In the genomic region with DNA sequence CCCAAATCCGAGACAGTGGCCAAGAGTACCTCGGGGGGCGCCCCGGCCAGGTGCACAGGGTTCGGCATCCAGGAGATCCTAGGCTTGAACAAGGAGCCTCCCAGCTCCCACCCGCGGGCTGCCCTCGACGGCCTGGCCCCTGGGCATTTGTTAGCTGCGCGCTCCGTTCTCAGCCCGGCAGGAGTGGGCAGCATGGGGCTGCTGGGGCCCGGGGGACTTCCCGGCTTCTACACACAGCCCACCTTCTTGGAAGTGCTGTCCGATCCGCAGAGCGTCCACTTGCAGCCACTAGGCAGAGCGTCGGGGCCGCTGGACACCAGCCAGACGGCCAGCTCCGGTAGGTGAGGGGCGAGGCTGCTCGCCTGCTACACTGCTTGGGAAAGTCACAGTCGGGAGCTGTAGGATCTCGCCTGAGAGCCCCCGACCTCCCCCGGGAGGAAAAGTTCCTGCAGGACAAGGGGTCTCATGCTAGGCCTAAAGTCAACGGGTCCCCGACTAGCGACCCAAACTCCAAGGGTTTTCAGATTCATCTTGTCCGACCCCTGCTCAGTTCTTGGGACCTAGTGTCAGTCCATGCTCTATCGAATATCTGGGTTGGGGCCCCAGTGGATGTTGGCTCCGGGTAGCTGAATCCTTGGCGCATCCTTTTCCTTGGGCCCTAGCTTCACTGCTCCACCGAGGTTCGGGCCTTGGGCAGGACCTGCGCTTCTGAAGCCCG, we compare ENCODE assay signal across 13 mouse cellular contexts. TPM values are rescaled to one million over a fixed set of nuclear protein-coding genes. Genes with fewer than 3 reads are reported as not detected.
DNase-seq lines count a peak whose midpoint lies in the region; ATAC-seq and TF ChIP-seq lines count a peak whose summit lies in the region.
"Had no signal": no experiment of that assay in that cellular context is flagged by ENCODE, and none has a peak within 500 bp of the region (broad histone marks: within the 10 kb centered on the region; RNA-seq: fewer than 3 reads in every experiment).

No protein-coding gene starts in this region.

- no peak for DNase-seq in heart, postnatal 14 days
- DNase-seq in brain, embryonic 14.5 days (ENCODE audit: low read depth), result peak; percentile 19
- peak; percentile 58 for DNase-seq in hindbrain, embryonic 10.5 days (ENCODE audit: low spot score)
- DNase-seq in adrenal gland, adult 2 months, result no peak
- DNase-seq in right cerebral cortex, postnatal 4 days, result no peak
- DNase-seq: adrenal gland, postnatal 36 days; kidney, adult 11 months; spleen, adult 18-20 months had no signal

- peaks cover 4 to 20% of the 10 kb centered on the region in 2 experiments; a peak in 3 of 4 replicates for H3K4me1 ChIP-seq in heart, embryonic 14.5 days (ENCODE audit: control insufficient read depth in 2 of 2, insufficient read depth in 2 of 2, low read length in 2 of 2)
- peaks cover 29% of the 10 kb centered on the region for H3K4me1 ChIP-seq in hindbrain, embryonic 10.5 days (replicated peaks)
- peaks cover 24% of the 10 kb centered on the region; the same call in 1 of the 2 replicates for H3K4me1 ChIP-seq in midbrain, embryonic 15.5 days
- H3K4me1 ChIP-seq: liver, embryonic 12.5 days had no signal

- H3K4me2 ChIP-seq in heart, embryonic 14.5 days (ENCODE audit: low read length), result peak overlapping the region; percentile 39
- H3K4me2 ChIP-seq in midbrain, embryonic 15.5 days, result peak overlapping the region; percentile 21; the same call in 1 of the 2 replicates
- H3K4me2 ChIP-seq: liver, embryonic 12.5 days had no signal

- under 1% methylated on average over 38 of the region's 40 CpGs for WGBS in heart, embryonic 14.5 days
- under 1% methylated on average over 40 of the region's 40 CpGs for WGBS in hindbrain, embryonic 10.5 days
- WGBS in midbrain, embryonic 15.5 days, result 1% methylated on average over 40 of the region's 40 CpGs

- no peak overlapping the region for H3K27ac ChIP-seq in heart, embryonic 14.5 days (replicated peaks in 1 of 2; ENCODE audit: control insufficient read depth in 1 of 2, insufficient read depth in 1 of 2, low read depth in 2 of 2, low read length in 2 of 2)
- no peak overlapping the region for H3K27ac ChIP-seq in hindbrain, embryonic 10.5 days
- H3K27ac ChIP-seq in midbrain, embryonic 15.5 days, result no peak overlapping the region
- H3K27ac ChIP-seq: liver, embryonic 12.5 days had no signal

- peak overlapping the region in 1 of 2 experiments; percentile 30; a peak in 2 of 4 replicates for H3K4me3 ChIP-seq in heart, embryonic 14.5 days (ENCODE audit: control insufficient read depth in 1 of 2, insufficient read depth in 1 of 2, low read depth in 1 of 2, low read length in 2 of 2)
- peak overlapping the region; percentile 35 for H3K4me3 ChIP-seq in hindbrain, embryonic 10.5 days
- H3K4me3 ChIP-seq in midbrain, embryonic 15.5 days, result no peak overlapping the region
- H3K4me3 ChIP-seq: liver, embryonic 12.5 days; myocyte had no signal

- no peak for TF ChIP-seq POLR2A in brain, embryonic 14.5 days (IDR thresholded peaks at IDR 0.05; ENCODE audit: borderline replicate concordance, extremely low read depth, insufficient read depth, insufficient read length, poor library complexity, severe bottlenecking)

- no peak for TF ChIP-seq CTCF in brain, embryonic 14.5 days (IDR thresholded peaks at IDR 0.05; ENCODE audit: borderline replicate concordance, extremely low read depth, insufficient read depth, insufficient read length)

- intact Hi-C loops in heart, postnatal 14 days (cut with DNase I), result no loop called here

- H3K36me3 ChIP-seq in heart, embryonic 14.5 days (ENCODE audit: control insufficient read depth, insufficient read depth, low read length), result no peaks in the 10 kb centered on the region
- no peaks in the 10 kb centered on the region for H3K36me3 ChIP-seq in hindbrain, embryonic 10.5 days
- no peaks in the 10 kb centered on the region for H3K36me3 ChIP-seq in midbrain, embryonic 15.5 days (replicated peaks)
- H3K36me3 ChIP-seq: liver, embryonic 12.5 days had no signal

- no peaks in the 10 kb centered on the region for H3K9me3 ChIP-seq in heart, embryonic 14.5 days (ENCODE audit: control insufficient read depth, low read length)
- H3K9me3 ChIP-seq in hindbrain, embryonic 10.5 days, result no peaks in the 10 kb centered on the region
- H3K9me3 ChIP-seq in midbrain, embryonic 15.5 days, result no peaks in the 10 kb centered on the region
- H3K9me3 ChIP-seq: liver, embryonic 12.5 days had no signal

- no peak overlapping the region for H3K9ac ChIP-seq in heart, embryonic 14.5 days (ENCODE audit: low read length)
- H3K9ac ChIP-seq in midbrain, embryonic 15.5 days, result no peak overlapping the region
- H3K9ac ChIP-seq: liver, embryonic 12.5 days had no signal

- peaks cover 77% of the 10 kb centered on the region for H3K27me3 ChIP-seq in heart, embryonic 14.5 days (ENCODE audit: control insufficient read depth, insufficient read depth, low read length)
- peaks cover 97% of the 10 kb centered on the region for H3K27me3 ChIP-seq in hindbrain, embryonic 10.5 days (ENCODE audit: insufficient read depth, poor library complexity, severe bottlenecking)
- peaks cover 79% of the 10 kb centered on the region for H3K27me3 ChIP-seq in midbrain, embryonic 15.5 days (replicated peaks)

- ATAC-seq in heart, embryonic 14.5 days (ENCODE audit: insufficient number of reproducible peaks, insufficient read depth, low FRiP score, low read depth), result 0 out of 2 replicates have a peak, but pooled peaks have one; percentile 37
- no peak; the same call in 1 of the 2 replicates for ATAC-seq in midbrain, embryonic 15.5 days (replicated peaks)
- no peak for ATAC-seq in megakaryocyte, adult 5-6 weeks (ENCODE audit: poor library complexity, severe bottlenecking)
- ATAC-seq: liver, embryonic 12.5 days had no signal

RNA-seq across cellular contexts. Expression of a gene that starts 0.6 kb away (rescaled TPM):
- not detected in 2 replicates for polyA plus RNA-seq in heart, embryonic 14.5 days (2014; fragmentation: Nextera tagmentation; extraction: Ambion mirVana)
- total RNA-seq in heart, postnatal 14 days (2021), result under 1 TPM in 1 of 2 experiments, not detected in 1; 0.07 TPM
- polyA plus RNA-seq in brain, embryonic 14.5 days (2012; rRNA removed), result 2.5 and 5.8 TPM in 2 replicates
- polyA plus RNA-seq in hindbrain, embryonic 10.5 days (2016; fragmentation: Nextera tagmentation; extraction: Ambion mirVana), result 2.7 and 3.4 TPM in 2 replicates
- polyA plus RNA-seq in midbrain, embryonic 15.5 days (2015; fragmentation: Nextera tagmentation; extraction: Ambion mirVana), result 1.5 and 1.7 TPM in 2 replicates
- total RNA-seq in adrenal gland, adult 2 months (2021), result not detected
- not detected in 2 replicates for polyA plus RNA-seq in adrenal gland, adult 2 months (2012; rRNA removed)
- total RNA-seq in megakaryocyte, adult 5-6 weeks (2015), result not detected in 2 replicates
- total RNA-seq in megakaryocyte, adult 5-6 weeks (2017), result not detected in 2 replicates
- total RNA-seq: adrenal gland, postnatal 36 days had no signal
- polyA plus RNA-seq: liver, embryonic 12.5 days; myocyte had no signal

RNA-seq across cellular contexts. Expression of a gene that starts 47.1 kb away (rescaled TPM):
- 8.5 and 9.7 TPM in 2 replicates for polyA plus RNA-seq in heart, embryonic 14.5 days (2014; fragmentation: Nextera tagmentation; extraction: Ambion mirVana)
- total RNA-seq in heart, postnatal 14 days (2021), result 1 to 10 TPM; 5.6 to 7.1 TPM
- 25.1 and 34.0 TPM in 2 replicates for polyA plus RNA-seq in brain, embryonic 14.5 days (2012; rRNA removed)
- polyA plus RNA-seq in hindbrain, embryonic 10.5 days (2016; fragmentation: Nextera tagmentation; extraction: Ambion mirVana), result 12.0 and 14.1 TPM in 2 replicates
- polyA plus RNA-seq in midbrain, embryonic 15.5 days (2015; fragmentation: Nextera tagmentation; extraction: Ambion mirVana), result 13.5 and 15.6 TPM in 2 replicates
- 10 to 100 TPM; 12.1 to 12.4 TPM for total RNA-seq in adrenal gland, adult 2 months (2021)
- 27.7 and 30.3 TPM in 2 replicates for polyA plus RNA-seq in adrenal gland, adult 2 months (2012; rRNA removed)
- total RNA-seq in megakaryocyte, adult 5-6 weeks (2015), result 3.1 and 4.7 TPM in 2 replicates
- total RNA-seq in megakaryocyte, adult 5-6 weeks (2017), result 4.5 TPM in 2 replicates

Comparison
In these comparisons a context has a peak if more than half of its experiments do, and no peak if none do; other contexts are left out.
1. DNase-seq: peak in brain, embryonic 14.5 days (single experiment) and hindbrain, embryonic 10.5 days (single experiment); none in heart, postnatal 14 days (0 of 2), adrenal gland, adult 2 months (single experiment) and right cerebral cortex, postnatal 4 days (single experiment).